Mouse (Mus musculus): ENCODE data around the gene Ispd. TPM values are rescaled to one million over a fixed set of nuclear protein-coding genes. Genes with fewer than 3 reads are reported as not detected.

Gene Ispd
- polyA plus RNA-seq, 1 experiment from 2014 or later, result 12.1 TPM

GRCm38 (mm10) chr12:36662496-36662895, 281.2 kb downstream of the Ispd start:
- Histone ChIP-seq H3K4me2 (replicated peaks; ENCODE audit: low read depth, low read length) (no peak overlapping the region), H3K9ac (ENCODE audit: low read depth, low read length) (no peak overlapping the region), H3K4me1 (replicated peaks; ENCODE audit: control insufficient read depth, insufficient read depth, low read length) (no peaks in the 10 kb centered on the region), H3K27me3 (ENCODE audit: control insufficient read depth, insufficient read depth, low read length) (no peaks in the 10 kb centered on the region), H3K27ac (ENCODE audit: low read depth, low read length) (no peak overlapping the region), H3K9me3 (ENCODE audit: control insufficient read depth, low read length) (no peaks in the 10 kb centered on the region), H3K4me3 (ENCODE audit: low read depth, low read length) (no peak overlapping the region), H3K36me3 (ENCODE audit: control insufficient read depth, insufficient read depth, low read length) (no peaks in the 10 kb centered on the region)
- ATAC-seq (ENCODE audit: low FRiP score) (no peak), DNase-seq (ENCODE audit: low spot score) (no peak)
- WGBS, result 90% methylated on average over 7 of the region's 7 CpGs

GRCm38 (mm10) chr12:36664783-36665182, 283.5 kb downstream of the Ispd start:
- 56% methylated on average over 3 of the region's 3 CpGs for WGBS
- H3K4me1 ChIP-seq (replicated peaks; ENCODE audit: control insufficient read depth, insufficient read depth, low read length), result no peaks in the 10 kb centered on the region
- H3K27me3 ChIP-seq (ENCODE audit: control insufficient read depth, insufficient read depth, low read length), result no peaks in the 10 kb centered on the region
- ATAC-seq (ENCODE audit: low FRiP score), result no peak
- DNase-seq (ENCODE audit: low spot score), result no peak
- no peaks in the 10 kb centered on the region for H3K36me3 ChIP-seq (ENCODE audit: control insufficient read depth, insufficient read depth, low read length)
- no peaks in the 10 kb centered on the region for H3K9me3 ChIP-seq (ENCODE audit: control insufficient read depth, low read length)
- H3K4me2 ChIP-seq (replicated peaks; ENCODE audit: low read depth, low read length), result no peak overlapping the region
- H3K9ac ChIP-seq (ENCODE audit: low read depth, low read length), result no peak overlapping the region
- H3K4me3 ChIP-seq (ENCODE audit: low read depth, low read length), result no peak overlapping the region
- H3K27ac ChIP-seq (ENCODE audit: low read depth, low read length), result no peak overlapping the region

GRCm38 (mm10) chr12:36666771-36667170, 285.5 kb downstream of the Ispd start:
- Histone ChIP-seq H3K4me3 (ENCODE audit: low read depth, low read length) (no peak overlapping the region), H3K4me1 (replicated peaks; ENCODE audit: control insufficient read depth, insufficient read depth, low read length) (no peaks in the 10 kb centered on the region), H3K36me3 (ENCODE audit: control insufficient read depth, insufficient read depth, low read length) (no peaks in the 10 kb centered on the region), H3K27ac (ENCODE audit: low read depth, low read length) (no peak overlapping the region), H3K9me3 (ENCODE audit: control insufficient read depth, low read length) (no peaks in the 10 kb centered on the region), H3K9ac (ENCODE audit: low read depth, low read length) (no peak overlapping the region), H3K27me3 (ENCODE audit: control insufficient read depth, insufficient read depth, low read length) (no peaks in the 10 kb centered on the region), H3K4me2 (replicated peaks; ENCODE audit: low read depth, low read length) (no peak overlapping the region)
- WGBS, result 47% methylated on average over 6 of the region's 6 CpGs
- DNase-seq (ENCODE audit: low spot score) (no peak), ATAC-seq (ENCODE audit: low FRiP score) (no peak)

- WGBS, result 76% methylated on average over 5 of the region's 5 CpGs
- Histone ChIP-seq H3K4me3 (ENCODE audit: low read depth, low read length) (no peak overlapping the region), H3K4me1 (replicated peaks; ENCODE audit: control insufficient read depth, insufficient read depth, low read length) (no peaks in the 10 kb centered on the region), H3K9me3 (ENCODE audit: control insufficient read depth, low read length) (no peaks in the 10 kb centered on the region), H3K27ac (ENCODE audit: low read depth, low read length) (no peak overlapping the region), H3K9ac (ENCODE audit: low read depth, low read length) (no peak overlapping the region), H3K27me3 (ENCODE audit: control insufficient read depth, insufficient read depth, low read length) (no peaks in the 10 kb centered on the region), H3K36me3 (ENCODE audit: control insufficient read depth, insufficient read depth, low read length) (no peaks in the 10 kb centered on the region), H3K4me2 (replicated peaks; ENCODE audit: low read depth, low read length) (no peak overlapping the region)
- ATAC-seq (ENCODE audit: low FRiP score) (peak; percentile 64), DNase-seq (ENCODE audit: low spot score) (no peak)
Observed at GRCm38 (mm10) chr12:36670164-36670908, 289.1 kb downstream of the Ispd start.

GRCm38 (mm10) chr12:36670915-36671579, 289.8 kb downstream of the Ispd start:
- no peaks in the 10 kb centered on the region for H3K27me3 ChIP-seq (ENCODE audit: control insufficient read depth, insufficient read depth, low read length)
- H3K4me1 ChIP-seq (replicated peaks; ENCODE audit: control insufficient read depth, insufficient read depth, low read length), result no peaks in the 10 kb centered on the region
- 44% methylated on average over 10 of the region's 10 CpGs for whole genome bisulfite sequencing
- ATAC-seq (ENCODE audit: low FRiP score) (0 out of 2 replicates have a peak, but pooled peaks have one; percentile 13), DNase-seq (ENCODE audit: low spot score) (peak; percentile 21)
- H3K4me3 ChIP-seq (ENCODE audit: low read depth, low read length), result no peak overlapping the region
- H3K27ac ChIP-seq (ENCODE audit: low read depth, low read length), result no peak overlapping the region
- H3K4me2 ChIP-seq (replicated peaks; ENCODE audit: low read depth, low read length), result no peak overlapping the region
- H3K9me3 ChIP-seq (ENCODE audit: control insufficient read depth, low read length), result no peaks in the 10 kb centered on the region
- H3K36me3 ChIP-seq (ENCODE audit: control insufficient read depth, insufficient read depth, low read length), result no peaks in the 10 kb centered on the region
- no peak overlapping the region for H3K9ac ChIP-seq (ENCODE audit: low read depth, low read length)

- WGBS, result 38% methylated on average over 2 of the region's 2 CpGs
- Histone ChIP-seq H3K4me2 (replicated peaks; ENCODE audit: low read depth, low read length) (no peak overlapping the region), H3K9me3 (ENCODE audit: control insufficient read depth, low read length) (no peaks in the 10 kb centered on the region), H3K36me3 (ENCODE audit: control insufficient read depth, insufficient read depth, low read length) (no peaks in the 10 kb centered on the region), H3K9ac (ENCODE audit: low read depth, low read length) (no peak overlapping the region), H3K4me1 (replicated peaks; ENCODE audit: control insufficient read depth, insufficient read depth, low read length) (no peaks in the 10 kb centered on the region), H3K27ac (ENCODE audit: low read depth, low read length) (no peak overlapping the region), H3K27me3 (ENCODE audit: control insufficient read depth, insufficient read depth, low read length) (no peaks in the 10 kb centered on the region), H3K4me3 (ENCODE audit: low read depth, low read length) (no peak overlapping the region)
- ATAC-seq (ENCODE audit: low FRiP score), result no peak
- no peak for DNase-seq (ENCODE audit: low spot score)
Observed at GRCm38 (mm10) chr12:36674481-36674880, 293.2 kb downstream of the Ispd start.

GRCm38 (mm10) chr12:36678220-36678619, 297.0 kb downstream of the Ispd start:
- Histone ChIP-seq H3K27me3 (ENCODE audit: control insufficient read depth, insufficient read depth, low read length) (no peaks in the 10 kb centered on the region), H3K4me3 (ENCODE audit: low read depth, low read length) (no peak overlapping the region), H3K9ac (ENCODE audit: low read depth, low read length) (no peak overlapping the region), H3K4me1 (replicated peaks; ENCODE audit: control insufficient read depth, insufficient read depth, low read length) (no peaks in the 10 kb centered on the region), H3K36me3 (ENCODE audit: control insufficient read depth, insufficient read depth, low read length) (no peaks in the 10 kb centered on the region), H3K27ac (ENCODE audit: low read depth, low read length) (no peak overlapping the region), H3K4me2 (replicated peaks; ENCODE audit: low read depth, low read length) (no peak overlapping the region), H3K9me3 (ENCODE audit: control insufficient read depth, low read length) (no peaks in the 10 kb centered on the region)
- DNase-seq (ENCODE audit: low spot score), result no peak
- ATAC-seq (ENCODE audit: low FRiP score), result peak; percentile 30; the same call in 1 of the 2 replicates
- WGBS, result 84% methylated on average over 4 of the region's 4 CpGs

- Histone ChIP-seq H3K4me3 (ENCODE audit: low read depth, low read length) (no peak overlapping the region), H3K4me1 (replicated peaks; ENCODE audit: control insufficient read depth, insufficient read depth, low read length) (no peaks in the 10 kb centered on the region), H3K36me3 (ENCODE audit: control insufficient read depth, insufficient read depth, low read length) (no peaks in the 10 kb centered on the region), H3K27ac (ENCODE audit: low read depth, low read length) (no peak overlapping the region), H3K9ac (ENCODE audit: low read depth, low read length) (no peak overlapping the region), H3K4me2 (replicated peaks; ENCODE audit: low read depth, low read length) (no peak overlapping the region), H3K27me3 (ENCODE audit: control insufficient read depth, insufficient read depth, low read length) (no peaks in the 10 kb centered on the region), H3K9me3 (ENCODE audit: control insufficient read depth, low read length) (no peaks in the 10 kb centered on the region)
- WGBS, result 74% methylated on average over 2 of the region's 2 CpGs
- ATAC-seq (ENCODE audit: low FRiP score), result peak; percentile 53; the same call in 1 of the 2 replicates
- no peak for DNase-seq (ENCODE audit: low spot score)
Observed at GRCm38 (mm10) chr12:36680883-36681505, 299.7 kb downstream of the Ispd start.

All from hindbrain, embryonic 11.5 days (tissue).